Mouse (Mus musculus) myocyte (in vitro differentiated cells): Measurements from ENCODE around the gene Gm8127.
"Not testable (repeated sequence)": the region's sequence is repeated elsewhere in the genome, so short reads cannot be mapped to it uniquely, and the experiment has no call there.

ENCODE experiments used
- CEBPB ChIP-seq: IDR thresholded peaks from 2 replicates; pipeline ENCODE4 v1.6.1; 2011; ENCODE audit warnings: mild to moderate bottlenecking, moderate library complexity; ENCODE audit not compliant: poor library complexity, insufficient read depth, severe bottlenecking
- E2F4 ChIP-seq: IDR thresholded peaks from one replicate; pipeline ENCODE4 v1.6.1; 2011; ENCODE audit warnings: mild to moderate bottlenecking, control low read depth, moderate library complexity; ENCODE audit not compliant: insufficient read depth
- MAX ChIP-seq: IDR thresholded peaks from one replicate; pipeline ENCODE4 v1.6.1; 2011; ENCODE audit warnings: low read depth, mild to moderate bottlenecking, control low read depth
- MYOD1 ChIP-seq, 3 experiments: IDR thresholded peaks; one replicate each; pipeline ENCODE4 v1.6.1; 2011; ENCODE audit warnings: control low read depth in 2 of 3, low read depth in 2 of 3, mild to moderate bottlenecking in 2 of 3, moderate library complexity in 1 of 3; ENCODE audit not compliant: insufficient read length in 2 of 3, control insufficient read depth in 1 of 3
- MYOG ChIP-seq, 3 experiments: IDR thresholded peaks; one replicate each; pipeline ENCODE4 v1.6.1; 2011; ENCODE audit warnings: control low read depth in 2 of 3, low read depth in 2 of 3, mild to moderate bottlenecking in 2 of 3; ENCODE audit not compliant: insufficient read length in 2 of 3, control insufficient read depth in 1 of 3, insufficient read depth in 1 of 3
- POLR2A ChIP-seq: IDR thresholded peaks from one replicate; pipeline ENCODE4 v1.6.1; 2011; ENCODE audit warnings: low read depth, mild to moderate bottlenecking, control low read depth, moderate library complexity; ENCODE audit not compliant: insufficient read length
- POLR2AphosphoS2 ChIP-seq: IDR thresholded peaks from one replicate; pipeline ENCODE4 v1.6.1; 2011; ENCODE audit warnings: low read depth, control low read depth; ENCODE audit not compliant: insufficient read length
- REST ChIP-seq: IDR thresholded peaks from one replicate; pipeline ENCODE4 v1.6.1; 2011; ENCODE audit warnings: mild to moderate bottlenecking, control low read depth, moderate library complexity; ENCODE audit not compliant: insufficient read depth, insufficient read length
- TCF12 ChIP-seq: IDR thresholded peaks from one replicate; pipeline ENCODE4 v1.6.1; 2011; ENCODE audit warnings: mild to moderate bottlenecking, control low read depth; ENCODE audit not compliant: poor library complexity, insufficient read depth, severe bottlenecking
- TCF3 ChIP-seq: IDR thresholded peaks from one replicate; pipeline ENCODE4 v1.6.1; 2011; ENCODE audit warnings: low read depth, control low read depth; ENCODE audit not compliant: insufficient read length
- USF1 ChIP-seq: IDR thresholded peaks from one replicate; pipeline ENCODE4 v1.6.1; 2011; ENCODE audit warnings: low read depth, mild to moderate bottlenecking, control low read depth, moderate library complexity

DNA sequence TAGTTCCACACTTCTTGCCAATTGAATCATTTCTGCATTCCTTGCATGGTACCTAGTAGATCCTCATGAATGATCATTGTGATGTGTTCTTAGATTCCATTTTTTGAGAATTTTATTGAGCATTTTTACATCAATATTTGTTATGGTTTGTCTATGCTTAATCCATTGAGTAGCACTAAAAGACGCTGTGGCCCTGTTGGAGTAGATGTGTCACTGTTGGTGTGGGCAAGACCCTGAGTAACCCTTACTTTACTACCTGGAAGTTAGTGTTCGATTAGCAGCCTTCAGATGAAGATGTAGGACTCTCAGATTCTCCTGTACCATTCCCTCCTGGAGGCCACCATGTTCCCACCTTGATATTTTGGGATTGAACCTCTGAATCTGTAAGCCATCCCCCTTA is 35.0 kb upstream of the Gm8127 start:
- not testable (repeated sequence) for TF ChIP-seq POLR2A; REST; USF1; POLR2AphosphoS2; CEBPB; MYOG (IDR thresholded peaks at IDR 0.05; ENCODE audit: control insufficient read depth in 1 of 3, insufficient read depth in 1 of 3, insufficient read length in 2 of 3, low read depth in 2 of 3); TCF12; MAX; MYOD1 (IDR thresholded peaks at IDR 0.05; ENCODE audit: control insufficient read depth in 1 of 3, insufficient read length in 2 of 3, low read depth in 2 of 3); TCF3; E2F4
